Mouse (Mus musculus) erythroblast, embryonic 14.5 days (primary cell): Measurements from ENCODE around the gene Gm45753.

Source experiments
- GATA1 ChIP-seq: IDR thresholded peaks from 2 replicates; pipeline ENCODE4 v1.6.1; 2012; ENCODE audit warnings: low read length, inconsistent platforms, mixed read lengths
- TAL1 ChIP-seq: IDR thresholded peaks from 3 replicates; pipeline ENCODE4 v1.6.1; 2012; ENCODE audit warnings: low read length, inconsistent platforms, mixed read lengths

GRCm38 (mm10) chr8:45332685-45333409 is 24.6 kb upstream of the Gm45753 start, which contains the start of gene Cyp4v3:
- TF ChIP-seq GATA1 (no peak), TAL1 (no peak)
